Mouse (Mus musculus) erythroblast, adult 5-6 weeks (primary cell): ENCODE measurements around the gene Ewsr1. TPM values are rescaled to one million over a fixed set of nuclear protein-coding genes. Genes with fewer than 3 reads are reported as not detected.
"Not testable (repeated sequence)": the region's sequence is repeated elsewhere in the genome, so short reads cannot be mapped to it uniquely, and the experiment has no call there.

ENCODE experiments used
- ATAC-seq: replicated peaks from 2 replicates; pipeline ENCODE4 v1.8.0; 2016; ENCODE audit warnings: moderate number of reproducible peaks, mild to moderate bottlenecking, moderate TSS enrichment, inconsistent platforms; ENCODE audit not compliant: poor library complexity, low FRiP score, severe bottlenecking
- total RNA-seq, 2 experiments: library from RNA; stranded (forward) in 1 of 2; stranded (reverse) in 1 of 2; fragments of 150-400 nt in 1 of 2; fragments of 200-764, 138-1000 nt in 1 of 2; gene quantifications; 2 replicates each; pipeline versions ENCODE4 v1.2.3 to v1.2.4; 2015 to 2017; ENCODE audit warnings: low replicate concordance in 2 of 2

Gene Ewsr1
- total RNA-seq, 2 experiments from 2014 or later, result 139 to 453 TPM

DNA sequence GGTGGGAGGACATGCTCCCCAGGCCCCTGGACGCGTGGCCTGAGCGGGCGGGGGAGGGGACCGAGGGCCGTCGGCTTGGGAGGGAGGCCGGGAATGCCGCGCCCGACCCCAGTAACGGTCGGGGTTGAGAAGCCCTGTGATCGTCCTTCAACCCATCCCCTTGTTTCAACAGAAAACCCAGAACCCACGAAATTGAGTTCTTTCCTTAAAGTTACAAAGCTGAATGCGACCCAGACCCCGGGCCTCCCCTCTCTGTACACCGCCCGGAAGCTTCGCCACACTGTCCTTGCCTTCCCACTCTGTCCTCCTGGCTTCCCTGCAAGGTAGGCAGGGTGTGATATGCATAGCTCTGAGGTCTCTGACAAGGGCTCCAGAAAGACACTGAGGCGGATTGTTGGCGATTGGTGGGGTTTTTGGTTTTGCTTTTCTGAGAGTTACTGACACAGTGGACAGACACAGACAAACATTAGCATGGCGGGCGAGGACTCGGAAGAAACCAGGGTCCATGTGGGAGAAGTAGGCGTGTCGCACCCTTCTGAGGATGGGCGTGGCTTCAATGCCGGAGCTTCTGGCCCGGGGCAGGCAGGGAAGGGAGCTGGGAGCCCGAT is 614 bp upstream of the Ewsr1 start:
- ATAC-seq, result peak; percentile 73

DNA sequence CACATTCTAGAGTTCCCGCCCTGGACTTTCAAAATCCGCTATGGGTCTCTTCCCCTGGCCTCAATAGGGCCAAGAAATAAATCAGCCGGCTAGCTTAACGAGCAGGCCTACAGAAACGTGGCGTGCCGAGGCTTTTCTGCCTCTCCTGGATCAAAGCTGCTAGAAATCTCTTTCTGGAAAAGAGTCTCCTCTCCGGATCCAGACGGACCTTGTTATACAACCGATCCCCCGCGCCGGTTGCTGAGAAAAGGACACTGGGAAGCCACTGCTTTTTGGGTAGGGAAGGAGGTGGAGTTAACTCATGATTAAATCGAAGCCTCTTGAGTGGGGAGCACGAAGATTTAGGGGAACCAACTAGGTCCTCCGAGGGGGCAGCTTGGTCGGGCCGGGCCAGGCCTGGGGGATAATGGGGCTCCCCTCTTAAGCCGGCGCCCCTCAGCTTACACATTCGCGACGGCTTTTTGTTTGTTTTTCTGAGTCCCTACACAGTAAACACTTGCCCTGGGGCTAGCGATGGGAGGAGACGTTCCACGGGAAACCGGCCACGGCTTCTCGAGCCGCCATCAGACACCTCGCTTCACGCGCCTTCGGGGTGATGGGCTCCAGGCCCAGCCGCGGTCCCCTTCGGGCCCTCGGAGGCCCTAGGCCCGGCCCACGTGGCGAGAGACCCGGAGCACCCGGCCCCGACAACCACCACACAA is 881 bp downstream of the Ewsr1 start:
- ATAC-seq, result peak; percentile 47

DNA sequence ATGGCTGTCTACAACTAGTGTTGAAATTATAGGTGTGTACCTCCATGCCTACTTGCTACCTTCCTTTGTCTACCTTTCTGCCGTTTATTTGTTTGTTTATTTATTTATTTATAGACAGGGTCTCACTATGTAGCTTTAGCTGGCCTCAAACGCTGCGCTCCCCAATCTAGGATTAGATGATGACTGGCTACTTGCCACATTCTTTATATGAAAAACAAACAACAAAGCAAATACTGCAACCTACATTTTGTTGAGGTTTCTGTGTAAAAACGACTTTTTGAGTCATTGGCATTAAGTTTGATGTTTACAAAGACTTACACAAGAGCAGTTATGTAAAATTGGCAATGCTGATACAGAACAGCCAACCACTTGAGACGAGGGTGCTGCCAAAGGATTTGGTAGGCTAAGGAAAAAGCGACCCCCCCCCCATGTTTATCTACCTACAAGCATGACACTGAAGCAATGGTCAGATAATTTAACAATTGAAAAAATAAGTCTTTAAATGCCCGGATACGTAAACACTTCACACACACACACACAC is 2.5 kb downstream of the Ewsr1 start:
- no peak for ATAC-seq

DNA sequence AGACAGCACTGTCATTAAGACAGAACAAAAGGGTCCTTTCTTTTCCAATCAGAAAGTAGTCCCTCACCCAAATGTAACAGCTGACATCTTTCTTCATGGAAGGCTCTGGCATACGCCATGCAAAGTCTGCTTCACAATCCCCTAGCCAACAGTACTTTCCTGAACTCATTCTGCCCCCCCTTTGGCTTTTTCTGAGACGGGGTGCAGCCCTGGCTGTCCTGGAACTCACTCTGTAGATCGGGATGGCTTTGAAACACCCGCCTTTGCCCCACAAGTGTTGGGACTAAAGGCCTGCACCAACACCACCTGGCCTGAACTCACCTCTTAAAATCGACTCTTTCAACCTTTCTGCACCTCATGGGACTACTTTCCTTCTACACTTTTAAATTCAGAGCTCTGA is 3.2 kb downstream of the Ewsr1 start:
- no peak for ATAC-seq

DNA sequence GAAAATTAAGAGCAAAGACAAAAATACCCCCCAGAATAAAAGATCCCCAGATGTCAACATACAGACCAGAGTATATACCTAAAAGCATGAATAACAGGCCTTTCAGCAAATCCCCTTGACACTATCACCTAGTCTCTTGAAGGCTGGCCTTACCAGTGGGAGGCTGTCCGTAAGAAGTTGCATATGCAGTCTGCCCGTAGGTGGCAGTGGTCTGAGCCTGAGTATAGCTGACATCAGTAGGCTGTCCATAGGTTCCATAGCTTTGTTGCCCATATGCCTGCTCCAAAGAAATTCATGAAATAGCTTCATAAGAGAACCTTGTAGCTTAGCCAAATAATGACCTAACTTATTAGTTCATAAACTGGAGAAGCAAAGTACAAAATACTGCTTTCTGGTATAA is 7.4 kb downstream of the Ewsr1 start:
- ATAC-seq, result 0 out of 2 replicates have a peak, but pooled peaks have one; percentile 52

DNA sequence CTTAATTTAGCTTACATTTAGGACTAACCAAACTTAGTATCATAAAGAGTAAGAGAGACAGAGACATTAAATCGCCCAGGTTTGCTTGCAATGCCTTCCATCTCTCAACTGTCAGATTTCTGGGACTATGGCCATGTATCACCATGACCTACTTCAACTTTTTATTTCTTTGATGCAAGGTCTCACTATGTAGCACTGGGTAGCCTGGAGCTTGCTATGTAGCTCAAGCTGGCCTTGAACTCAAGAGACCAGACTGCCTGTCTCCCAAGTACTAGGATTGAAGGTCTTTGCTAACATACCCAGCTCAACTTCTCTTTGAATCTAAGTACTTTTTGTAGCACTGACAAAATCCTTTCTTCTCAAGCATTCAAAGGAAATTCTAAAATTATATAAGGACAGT is 9.9 kb downstream of the Ewsr1 start:
- ATAC-seq, result no peak

DNA sequence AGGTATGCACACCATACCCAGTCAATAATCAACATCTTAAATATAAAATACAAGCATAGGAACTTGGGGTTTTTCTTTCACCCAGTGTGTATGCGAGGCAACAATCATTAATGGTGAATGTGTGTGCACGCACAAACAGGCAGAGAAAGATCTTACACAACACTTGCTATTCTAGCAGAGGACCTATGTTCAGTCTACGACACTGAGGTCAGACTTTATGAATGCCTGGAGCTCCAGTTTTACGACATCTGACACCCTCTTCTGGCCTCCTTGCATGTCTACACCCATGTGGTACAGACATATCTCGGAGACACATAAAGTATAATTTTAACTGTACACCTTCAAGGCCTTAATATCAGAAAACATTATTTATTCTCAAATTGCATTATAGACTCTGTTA is 22.2 kb downstream of the Ewsr1 start:
- ATAC-seq, result not testable (repeated sequence)

DNA sequence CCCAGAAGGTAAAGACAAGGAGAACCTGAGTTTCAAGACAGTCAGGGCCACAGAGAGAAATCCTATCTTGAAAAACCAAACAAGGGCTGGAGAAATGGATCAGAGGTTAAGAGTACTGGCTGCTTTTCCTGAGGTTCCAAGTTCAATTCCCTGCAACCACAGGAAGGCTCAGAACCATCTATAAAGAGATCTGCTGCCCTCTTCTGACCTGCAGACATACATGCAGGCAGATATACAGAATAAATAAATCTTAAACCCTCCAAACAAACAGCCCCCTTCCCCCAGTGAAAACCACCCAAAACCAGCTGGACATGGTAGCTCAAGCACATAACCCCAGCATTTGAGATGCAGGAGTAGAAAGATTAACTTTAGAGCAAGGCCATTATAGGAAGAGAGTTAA is 23.3 kb downstream of the Ewsr1 start:
- no peak for ATAC-seq

DNA sequence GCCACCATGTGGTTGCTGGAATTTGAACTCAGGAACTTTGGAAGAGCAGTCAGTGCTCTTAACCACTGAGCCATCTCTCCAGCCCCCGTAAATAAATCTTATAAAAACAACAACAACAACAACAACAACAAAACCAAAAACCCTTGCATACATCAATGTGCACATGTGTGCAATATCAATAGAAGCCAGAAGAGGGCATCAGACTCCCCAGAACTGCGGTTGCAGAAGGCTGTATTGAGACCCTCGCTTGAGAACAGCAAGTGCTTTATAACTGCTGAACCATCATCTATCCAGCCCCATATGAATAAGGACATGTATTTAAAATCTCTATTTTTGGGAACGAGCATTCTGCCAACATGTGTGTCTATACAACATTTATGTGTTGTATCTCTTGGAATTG is 24.2 kb downstream of the Ewsr1 start:
- ATAC-seq, result 0 out of 2 replicates have a peak, but pooled peaks have one; percentile 62

DNA sequence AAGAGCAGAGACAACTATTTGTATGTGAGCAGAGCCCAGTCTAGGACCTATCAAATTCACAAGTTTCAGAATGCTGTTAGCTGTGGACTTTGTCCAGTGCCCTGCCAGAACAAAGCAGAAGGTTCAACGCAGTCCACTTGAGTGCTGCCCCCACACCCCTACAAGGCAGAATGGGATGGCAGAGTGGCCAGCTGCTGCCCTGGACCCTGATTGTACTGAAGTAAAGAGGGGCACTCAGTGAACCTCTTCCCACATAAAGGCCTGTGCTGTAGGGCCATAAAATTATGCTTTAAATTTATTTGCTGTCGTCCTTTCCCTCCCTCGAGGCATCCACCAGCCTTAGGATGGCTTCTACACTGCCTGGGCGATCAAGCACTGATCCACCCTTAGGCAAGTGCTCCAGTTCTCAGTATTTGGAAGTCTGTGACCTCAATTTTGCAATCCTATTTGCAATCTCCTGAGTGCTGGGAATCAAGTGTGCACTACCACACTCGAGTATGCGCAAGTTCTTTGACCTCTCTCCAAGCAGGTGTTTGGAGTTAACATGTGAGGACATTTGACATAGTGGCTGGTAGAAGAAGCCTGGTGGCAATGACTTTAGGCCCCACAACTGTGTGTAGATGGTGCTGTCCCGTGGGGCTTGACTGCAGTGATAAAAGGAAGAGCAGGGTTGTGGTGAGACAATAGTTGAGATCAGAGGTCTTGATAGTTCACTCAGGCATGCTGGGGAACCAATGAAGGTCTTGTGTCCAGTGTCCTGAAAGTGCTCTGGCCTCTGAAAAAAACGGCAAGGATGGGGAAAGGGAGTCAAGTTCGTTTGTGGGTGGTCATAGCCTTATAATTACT is 30.7 kb downstream of the Ewsr1 start:
- no peak for ATAC-seq

DNA sequence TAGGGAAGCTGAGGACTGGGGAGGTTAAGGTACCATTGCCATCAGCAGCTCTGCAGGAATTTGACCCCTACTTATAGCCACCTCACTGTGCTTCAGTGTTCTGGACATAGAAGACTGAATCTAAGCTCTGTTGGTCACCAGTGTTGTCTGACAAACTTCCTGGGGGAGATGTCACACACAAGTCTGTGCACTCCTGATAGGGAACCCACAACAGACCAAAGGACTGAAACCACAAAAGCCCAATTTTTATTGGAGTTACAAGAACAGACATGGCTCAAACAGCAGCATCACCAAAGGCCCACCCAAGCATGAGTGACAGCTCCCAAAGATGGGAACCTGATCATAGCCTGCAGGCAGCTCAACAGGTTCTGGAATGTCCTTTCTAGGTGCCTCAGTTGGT is 32.0 kb downstream of the Ewsr1 start:
- no peak for ATAC-seq

DNA sequence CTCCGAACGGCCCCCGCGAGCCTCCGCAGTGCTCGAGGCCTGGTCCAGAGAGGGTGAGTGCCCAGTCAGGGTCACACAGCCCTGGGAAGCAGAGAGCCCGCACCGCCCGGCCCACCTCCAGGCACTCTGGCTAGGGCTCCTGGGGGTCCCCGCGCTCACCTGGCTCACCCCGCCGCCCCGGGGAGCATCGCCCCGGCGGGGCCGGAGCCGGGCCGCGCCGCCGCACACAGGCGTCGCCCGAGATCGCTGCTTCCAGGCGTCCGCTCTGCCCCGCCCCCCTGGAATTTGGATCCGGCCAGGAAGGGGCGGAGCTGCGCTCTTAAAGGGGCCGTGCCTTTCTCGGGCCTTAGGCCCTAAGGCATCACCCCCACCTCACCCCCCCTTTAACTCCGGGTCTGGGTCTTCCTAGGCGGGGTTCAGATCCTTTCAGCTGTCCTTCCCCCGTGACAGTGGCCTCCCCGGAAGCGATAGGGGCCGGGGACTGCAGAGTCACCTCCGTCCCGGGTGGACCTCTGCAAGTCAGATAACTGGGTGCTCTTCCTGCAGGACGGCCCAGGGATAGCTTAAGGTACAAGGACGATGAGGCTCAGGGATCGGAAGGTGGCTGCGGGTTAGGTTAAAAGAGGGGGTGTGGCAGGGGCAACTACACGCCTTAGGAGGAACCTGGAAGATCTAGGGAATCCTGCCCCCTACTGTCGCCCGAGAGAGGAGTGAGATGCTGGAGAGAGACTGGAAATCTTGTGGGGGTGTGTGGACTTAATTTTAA is 33.8 kb downstream of the Ewsr1 start, which contains the start of gene Gas2l1:
Gene Gas2l1, minus strand, starts transcription at position 272 of the 766 bp plus-strand sequence.
- peak; percentile 87 for ATAC-seq

DNA sequence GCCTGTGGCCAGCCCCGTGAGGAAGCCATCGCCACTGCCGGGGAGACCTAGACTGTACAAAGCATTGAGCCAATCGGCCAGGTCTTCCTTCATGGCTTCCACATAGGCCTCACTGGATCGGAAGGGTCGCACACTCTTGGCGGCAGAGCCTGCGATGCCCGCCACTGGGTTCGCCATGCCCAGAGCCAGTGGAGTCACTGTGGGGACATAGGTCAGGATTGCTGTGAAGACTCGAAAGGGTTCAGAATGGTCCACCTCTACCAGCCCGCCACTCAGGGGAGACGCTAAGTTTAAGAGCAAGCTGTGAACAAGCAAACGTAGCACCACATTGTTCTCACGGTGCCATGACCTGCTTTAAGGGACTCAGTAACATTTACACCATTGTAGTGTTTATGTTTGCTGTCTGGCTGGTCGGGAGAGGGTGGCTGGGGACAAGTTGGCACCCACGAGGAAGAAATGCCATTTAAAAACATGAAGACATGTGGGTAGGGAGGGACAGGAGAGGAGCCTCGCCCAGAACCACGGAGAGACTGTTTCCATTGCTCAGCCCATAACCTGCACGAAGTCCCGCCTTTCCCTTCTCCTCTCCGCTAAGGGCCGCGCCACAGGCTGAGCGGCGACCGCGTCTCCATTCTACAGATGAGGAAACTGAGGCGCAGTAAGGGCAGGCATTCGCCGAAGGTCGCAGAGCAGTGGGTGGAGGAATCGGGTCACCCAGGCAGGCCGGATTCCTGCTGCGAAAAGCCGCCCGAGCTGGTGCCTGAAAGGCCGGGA is 34.6 kb downstream of the Ewsr1 start:
- ATAC-seq, result no peak

DNA sequence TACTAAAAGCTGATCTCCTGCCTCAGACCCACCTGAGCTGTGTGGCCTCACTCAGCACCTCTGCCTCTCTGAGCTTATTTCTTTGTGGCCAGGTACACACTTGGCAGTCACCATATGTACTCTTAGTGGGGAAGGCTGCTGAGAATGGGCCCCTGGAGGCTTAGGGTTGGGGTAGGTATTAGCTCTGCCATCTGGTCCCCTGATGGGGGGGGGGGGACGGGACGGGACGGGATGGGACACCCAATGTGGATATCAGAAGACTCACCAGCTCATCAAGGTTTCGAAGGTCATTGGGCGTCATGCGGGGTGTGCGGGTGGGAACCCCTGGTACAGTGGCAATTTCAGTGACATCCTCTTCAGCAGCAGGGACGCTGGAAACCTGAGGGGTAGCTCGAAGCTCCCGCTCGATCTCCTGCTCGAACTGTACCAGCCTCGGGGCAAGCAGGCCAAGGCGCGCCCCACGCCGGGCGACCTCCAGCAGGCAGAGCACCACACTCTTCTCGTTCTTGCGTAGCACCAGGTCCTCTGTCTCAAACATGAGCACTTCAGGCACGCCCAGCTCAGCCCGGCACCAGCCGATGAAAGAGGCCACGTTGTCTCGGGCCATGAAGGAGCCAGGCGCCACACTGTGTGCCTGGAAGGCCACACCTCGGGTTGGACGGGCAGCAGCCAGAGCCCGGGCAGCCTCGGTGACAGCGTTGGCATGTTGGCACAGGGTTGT is 35.3 kb downstream of the Ewsr1 start:
- ATAC-seq, result no peak

DNA sequence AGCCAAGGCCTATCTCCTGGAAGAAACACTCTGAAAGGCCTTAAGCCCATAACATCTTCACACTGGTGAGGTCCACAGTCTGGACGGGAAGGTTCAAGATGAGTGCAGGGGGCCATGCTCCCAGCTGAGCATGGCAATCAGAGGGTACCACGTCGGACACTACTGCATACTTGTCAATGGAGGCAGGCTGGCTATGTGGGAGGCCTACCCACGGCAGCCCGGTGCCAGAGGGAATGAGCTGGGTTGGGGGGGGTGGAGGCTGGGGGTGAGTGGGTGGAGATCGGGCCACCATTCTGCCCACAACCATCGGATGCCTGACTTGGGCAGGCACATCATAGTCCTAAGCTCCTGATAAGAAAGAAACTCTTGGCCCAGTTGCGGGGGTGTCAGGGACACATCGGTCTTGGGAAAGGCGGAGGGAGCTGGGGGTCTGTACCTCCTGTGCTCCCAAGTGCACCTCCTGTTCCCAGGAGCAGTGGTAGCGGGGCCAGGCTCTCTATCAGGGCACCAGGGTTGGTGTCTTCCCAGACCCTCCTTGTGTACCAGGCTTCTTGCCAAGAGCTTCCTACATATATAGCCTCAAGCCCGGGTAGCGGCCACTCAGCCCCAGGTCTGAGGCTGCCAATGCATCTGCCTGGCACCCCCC is 36.1 kb downstream of the Ewsr1 start:
- no peak for ATAC-seq

DNA sequence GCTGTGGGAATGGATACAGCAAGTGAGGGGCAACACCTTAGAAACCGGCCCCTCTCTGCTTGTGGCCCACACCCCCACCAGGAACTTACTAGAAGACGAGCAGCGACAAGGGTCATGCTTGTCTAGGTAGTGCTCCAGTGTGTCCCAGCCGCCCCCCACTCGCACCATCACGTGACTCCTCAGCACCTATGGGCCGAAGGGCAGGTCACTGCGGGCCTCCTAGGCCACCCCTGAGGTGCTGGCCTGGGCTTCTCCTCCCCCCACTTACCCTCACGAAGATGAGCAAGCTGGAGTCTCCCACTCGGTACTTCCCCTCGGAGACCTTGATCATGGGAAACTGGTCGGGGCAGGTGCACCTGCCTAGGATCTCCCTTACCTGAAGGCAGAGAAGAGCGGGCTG is 36.7 kb downstream of the Ewsr1 start:
- ATAC-seq, result no peak

DNA sequence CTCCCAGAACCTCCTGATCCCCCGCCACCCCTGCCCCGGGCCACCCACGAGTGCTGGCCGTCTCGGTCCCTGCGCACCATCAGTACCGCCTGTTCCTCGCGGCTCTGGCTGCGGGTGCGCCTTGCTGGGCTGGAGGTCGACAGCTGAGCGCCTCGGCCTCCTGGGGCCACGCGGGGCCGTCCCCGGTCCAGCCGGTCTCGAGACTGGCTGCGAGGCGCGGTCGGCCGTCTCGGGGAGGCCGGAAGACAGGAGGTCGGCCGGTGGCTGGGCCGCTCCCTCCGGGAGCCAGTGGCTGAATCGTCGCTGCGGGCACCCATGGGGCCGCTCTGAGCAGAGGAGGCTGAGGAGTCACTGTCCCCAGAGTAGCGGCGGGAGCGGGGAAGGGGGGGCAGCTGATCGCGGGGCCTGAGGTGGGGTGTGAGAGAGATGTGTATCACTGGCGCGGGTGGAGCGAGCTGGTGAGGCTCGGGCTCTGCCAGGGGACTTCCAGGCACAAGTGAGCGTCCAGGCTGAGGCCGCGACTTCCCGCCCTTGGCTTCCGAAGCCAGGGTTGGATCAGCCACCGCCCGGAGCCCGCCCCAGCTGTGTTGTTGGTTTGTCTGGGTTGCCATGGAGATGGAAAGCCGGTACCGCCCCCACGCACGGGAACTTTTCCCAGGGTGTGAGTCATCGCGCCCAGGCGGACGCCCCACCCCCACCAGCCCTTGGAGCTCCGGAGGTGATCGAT is 37.5 kb downstream of the Ewsr1 start:
- ATAC-seq, result no peak
